Mouse (Mus musculus): ENCODE results near the gene Btbd19. TPM values are rescaled to one million over a fixed set of nuclear protein-coding genes. Genes with fewer than 3 reads are reported as not detected.
A peak's percentile ranks its signal among the peaks of the same experiment; 100 is the strongest.

Btbd19 gene
- polyA plus RNA-seq, 1 experiment, result 4.8 TPM

DNA sequence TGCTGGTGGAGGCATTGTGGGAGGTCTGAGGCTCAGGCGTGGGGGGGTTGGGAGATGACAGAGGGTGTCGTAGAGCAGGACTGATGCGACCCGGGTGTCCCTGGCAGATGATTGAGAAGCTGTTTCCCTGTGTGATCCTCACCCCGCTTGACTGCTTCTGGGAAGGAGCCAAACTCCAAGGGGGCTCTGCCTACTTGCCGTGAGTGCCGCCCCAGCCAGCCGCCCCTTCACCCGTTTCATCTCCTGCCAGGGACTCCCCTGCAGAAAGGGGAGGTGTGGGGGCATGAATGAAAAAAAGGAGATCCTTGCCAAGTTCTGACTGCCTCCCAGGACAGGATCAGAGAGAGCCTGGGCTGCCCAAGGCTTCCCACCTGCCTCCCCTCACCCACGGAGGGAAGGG is 20.4 kb downstream of the Btbd19 start:
- no peak overlapping the region for H3K27ac ChIP-seq (ENCODE audit: insufficient read depth, low read depth, low read length)
- no peak overlapping the region for H3K4me3 ChIP-seq (ENCODE audit: insufficient read depth, low read length)
- H3K4me1 ChIP-seq (ENCODE audit: control insufficient read depth, insufficient read depth, low read length), result peaks cover 4% of the 10 kb centered on the region; the same call in 1 of the 2 replicates
- TF ChIP-seq CTCF (IDR thresholded peaks at IDR 0.05; ENCODE audit: low read depth, low read length), result no peak
- no peak for TF ChIP-seq POLR2A (IDR thresholded peaks at IDR 0.05; ENCODE audit: borderline replicate concordance, low read depth, low read length)

DNA sequence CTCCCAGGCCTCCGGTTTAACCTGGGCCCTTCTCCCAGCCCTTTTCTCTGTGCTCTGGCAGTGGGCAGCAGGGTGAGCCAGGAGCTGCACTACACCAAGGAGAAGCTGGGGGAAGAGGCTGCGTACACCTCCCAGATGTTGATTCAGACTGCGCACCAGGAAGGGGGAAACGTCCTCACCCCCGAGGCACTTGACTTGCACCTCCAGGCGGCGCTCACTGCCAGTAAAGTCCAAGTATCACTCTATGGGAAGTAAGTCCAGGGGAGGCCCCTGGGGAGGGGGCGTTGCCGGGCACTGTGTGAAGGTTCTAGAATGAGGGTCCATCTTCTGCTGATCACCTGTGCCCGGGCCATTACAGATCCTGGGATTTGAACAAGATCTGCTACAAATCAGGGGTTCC is 20.9 kb downstream of the Btbd19 start:
- no peak for TF ChIP-seq POLR2A (IDR thresholded peaks at IDR 0.05; ENCODE audit: borderline replicate concordance, low read depth, low read length)
- no peak for TF ChIP-seq CTCF (IDR thresholded peaks at IDR 0.05; ENCODE audit: low read depth, low read length)
- Histone ChIP-seq H3K27ac (ENCODE audit: insufficient read depth, low read depth, low read length) (no peak overlapping the region), H3K4me1 (ENCODE audit: control insufficient read depth, insufficient read depth, low read length) (peaks cover 4% of the 10 kb centered on the region; the same call in 1 of the 2 replicates), H3K4me3 (ENCODE audit: insufficient read depth, low read length) (no peak overlapping the region)

DNA sequence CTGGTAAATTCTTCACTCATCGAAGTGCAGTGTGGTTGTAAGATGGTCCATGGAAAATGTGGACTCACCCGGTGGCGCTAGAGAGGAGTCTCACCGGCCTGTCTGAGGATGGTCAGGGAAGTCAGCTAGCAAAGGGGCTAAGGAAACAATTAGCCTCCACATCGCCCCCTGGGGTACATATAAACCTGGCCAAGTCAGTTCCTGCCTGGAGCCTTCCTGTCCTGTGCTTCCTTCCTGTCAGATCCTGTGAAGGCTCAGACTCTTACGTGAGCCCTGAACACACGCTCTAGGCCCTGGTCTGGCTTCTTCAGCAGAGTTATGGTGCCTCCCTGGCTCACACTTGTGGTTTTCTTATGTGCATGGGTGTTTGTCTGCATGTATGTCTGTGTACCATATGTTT is 24.3 kb downstream of the Btbd19 start:
- Histone ChIP-seq H3K4me3 (ENCODE audit: insufficient read depth, low read length) (no peak overlapping the region), H3K27ac (ENCODE audit: insufficient read depth, low read depth, low read length) (no peak overlapping the region), H3K4me1 (ENCODE audit: control insufficient read depth, insufficient read depth, low read length) (peaks cover 6% of the 10 kb centered on the region)
- TF ChIP-seq POLR2A (IDR thresholded peaks at IDR 0.05; ENCODE audit: borderline replicate concordance, low read depth, low read length), result no peak
- TF ChIP-seq CTCF (IDR thresholded peaks at IDR 0.05; ENCODE audit: low read depth, low read length), result no peak

DNA sequence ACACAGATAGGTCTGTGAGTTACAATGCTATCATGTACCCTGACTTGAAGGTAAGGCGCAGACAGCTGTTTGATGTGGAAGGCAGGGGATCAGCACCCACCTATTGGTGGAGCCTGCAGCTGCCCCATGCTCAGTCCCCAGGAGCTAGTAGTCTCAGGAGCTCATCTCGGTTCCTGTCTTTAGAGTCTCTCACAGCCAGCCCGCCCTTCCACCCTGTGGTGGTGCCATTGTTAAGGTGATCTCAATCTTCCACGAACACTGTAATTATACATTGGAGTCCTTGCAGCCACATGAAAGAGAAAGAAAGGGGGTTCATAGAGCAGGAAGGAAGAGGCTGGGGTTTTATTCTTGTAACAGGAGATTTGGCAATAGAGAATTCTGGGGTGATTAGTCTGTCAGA is 25.5 kb downstream of the Btbd19 start:
- no peak overlapping the region for H3K27ac ChIP-seq (ENCODE audit: insufficient read depth, low read depth, low read length)
- no peak for TF ChIP-seq POLR2A (IDR thresholded peaks at IDR 0.05; ENCODE audit: borderline replicate concordance, low read depth, low read length)
- TF ChIP-seq CTCF (IDR thresholded peaks at IDR 0.05; ENCODE audit: low read depth, low read length), result no peak
- H3K4me1 ChIP-seq (ENCODE audit: control insufficient read depth, insufficient read depth, low read length), result peaks cover 14% of the 10 kb centered on the region
- no peak overlapping the region for H3K4me3 ChIP-seq (ENCODE audit: insufficient read depth, low read length)

DNA sequence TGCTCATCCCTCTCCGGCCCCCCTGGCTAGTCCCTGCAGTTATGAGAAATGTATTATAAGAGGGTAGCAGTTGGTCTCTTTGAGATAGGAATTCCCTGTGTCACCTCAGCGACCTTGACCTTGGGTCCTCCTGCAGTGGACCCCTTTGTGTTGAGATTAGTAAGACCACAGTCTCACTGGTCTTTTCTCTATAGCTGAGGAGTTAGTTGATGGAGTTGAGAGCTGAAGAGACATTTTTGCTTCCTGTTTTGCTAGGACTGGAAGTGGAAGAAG is 26.8 kb downstream of the Btbd19 start:
- Histone ChIP-seq H3K4me3 (ENCODE audit: insufficient read depth, low read length) (no peak overlapping the region), H3K27ac (ENCODE audit: insufficient read depth, low read depth, low read length) (no peak overlapping the region), H3K4me1 (ENCODE audit: control insufficient read depth, insufficient read depth, low read length) (peaks cover 14% of the 10 kb centered on the region)
- no peak for TF ChIP-seq CTCF (IDR thresholded peaks at IDR 0.05; ENCODE audit: low read depth, low read length)
- no peak for TF ChIP-seq POLR2A (IDR thresholded peaks at IDR 0.05; ENCODE audit: borderline replicate concordance, low read depth, low read length)

DNA sequence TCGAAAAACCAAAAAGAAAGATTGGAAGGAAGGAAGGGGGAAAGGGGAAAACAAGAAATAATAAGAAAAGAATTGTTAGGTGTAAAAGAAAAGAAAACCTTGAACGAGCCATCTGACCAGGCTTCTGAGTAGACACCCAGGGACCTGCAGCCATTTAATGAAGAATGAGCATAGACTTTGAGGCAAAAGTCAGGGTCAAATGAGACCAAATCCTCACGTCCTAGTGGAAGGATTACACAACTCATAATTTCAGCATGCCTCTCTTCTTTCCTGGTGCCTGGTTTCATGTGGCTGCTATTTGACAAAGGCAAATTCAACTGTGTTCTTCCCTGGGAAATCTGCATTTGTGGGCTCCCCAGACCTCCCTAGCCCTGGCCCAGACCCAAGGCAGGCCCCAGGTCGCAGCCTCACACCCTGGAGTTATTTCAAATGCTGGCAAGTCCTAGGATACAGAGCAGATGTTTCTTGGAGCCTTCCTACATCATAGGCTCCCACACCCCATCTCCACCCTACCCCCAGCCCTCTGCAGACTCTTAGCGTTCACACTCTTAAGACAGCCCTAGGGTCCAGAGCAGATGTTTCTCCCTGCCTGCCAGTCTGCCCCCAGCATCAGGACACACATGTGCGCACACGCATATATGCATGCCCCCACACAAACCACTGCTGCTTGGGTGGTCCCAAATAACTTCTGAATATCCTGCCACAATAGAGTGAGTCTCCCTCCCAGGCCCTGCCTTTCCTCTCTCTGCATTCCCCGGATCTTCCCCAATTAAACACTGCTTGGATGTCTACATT is 27.4 kb downstream of the Btbd19 start:
- TF ChIP-seq POLR2A (IDR thresholded peaks at IDR 0.05; ENCODE audit: borderline replicate concordance, low read depth, low read length), result no peak
- no peak for TF ChIP-seq CTCF (IDR thresholded peaks at IDR 0.05; ENCODE audit: low read depth, low read length)
- H3K4me1 ChIP-seq (ENCODE audit: control insufficient read depth, insufficient read depth, low read length), result peaks cover 14% of the 10 kb centered on the region
- H3K27ac ChIP-seq (ENCODE audit: insufficient read depth, low read depth, low read length), result no peak overlapping the region
- H3K4me3 ChIP-seq (ENCODE audit: insufficient read depth, low read length), result no peak overlapping the region

DNA sequence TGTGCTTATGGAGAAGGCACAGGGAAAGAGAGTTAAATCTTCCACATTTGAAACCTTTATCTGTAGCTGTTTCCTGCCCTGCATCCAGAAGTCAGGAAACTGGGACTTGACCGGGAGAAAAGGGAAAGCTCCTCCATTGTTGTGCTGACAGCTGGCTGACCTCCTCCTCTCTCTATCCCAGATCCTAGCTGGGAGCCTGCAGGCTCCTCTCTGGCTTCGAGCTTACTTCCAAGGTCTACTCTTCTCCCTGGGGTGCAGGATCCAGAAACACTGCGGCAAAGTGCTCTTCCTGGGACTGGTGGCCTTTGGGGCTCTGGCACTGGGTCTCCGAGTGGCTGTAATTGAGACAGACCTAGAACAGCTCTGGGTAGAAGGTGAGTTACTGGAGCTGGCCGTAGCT is 28.9 kb downstream of the Btbd19 start:
- no peak overlapping the region for H3K27ac ChIP-seq (ENCODE audit: insufficient read depth, low read depth, low read length)
- H3K4me3 ChIP-seq (ENCODE audit: insufficient read depth, low read length), result no peak overlapping the region
- peaks cover 14% of the 10 kb centered on the region for H3K4me1 ChIP-seq (ENCODE audit: control insufficient read depth, insufficient read depth, low read length)
- no peak for TF ChIP-seq POLR2A (IDR thresholded peaks at IDR 0.05; ENCODE audit: borderline replicate concordance, low read depth, low read length)
- TF ChIP-seq CTCF (IDR thresholded peaks at IDR 0.05; ENCODE audit: low read depth, low read length), result no peak

DNA sequence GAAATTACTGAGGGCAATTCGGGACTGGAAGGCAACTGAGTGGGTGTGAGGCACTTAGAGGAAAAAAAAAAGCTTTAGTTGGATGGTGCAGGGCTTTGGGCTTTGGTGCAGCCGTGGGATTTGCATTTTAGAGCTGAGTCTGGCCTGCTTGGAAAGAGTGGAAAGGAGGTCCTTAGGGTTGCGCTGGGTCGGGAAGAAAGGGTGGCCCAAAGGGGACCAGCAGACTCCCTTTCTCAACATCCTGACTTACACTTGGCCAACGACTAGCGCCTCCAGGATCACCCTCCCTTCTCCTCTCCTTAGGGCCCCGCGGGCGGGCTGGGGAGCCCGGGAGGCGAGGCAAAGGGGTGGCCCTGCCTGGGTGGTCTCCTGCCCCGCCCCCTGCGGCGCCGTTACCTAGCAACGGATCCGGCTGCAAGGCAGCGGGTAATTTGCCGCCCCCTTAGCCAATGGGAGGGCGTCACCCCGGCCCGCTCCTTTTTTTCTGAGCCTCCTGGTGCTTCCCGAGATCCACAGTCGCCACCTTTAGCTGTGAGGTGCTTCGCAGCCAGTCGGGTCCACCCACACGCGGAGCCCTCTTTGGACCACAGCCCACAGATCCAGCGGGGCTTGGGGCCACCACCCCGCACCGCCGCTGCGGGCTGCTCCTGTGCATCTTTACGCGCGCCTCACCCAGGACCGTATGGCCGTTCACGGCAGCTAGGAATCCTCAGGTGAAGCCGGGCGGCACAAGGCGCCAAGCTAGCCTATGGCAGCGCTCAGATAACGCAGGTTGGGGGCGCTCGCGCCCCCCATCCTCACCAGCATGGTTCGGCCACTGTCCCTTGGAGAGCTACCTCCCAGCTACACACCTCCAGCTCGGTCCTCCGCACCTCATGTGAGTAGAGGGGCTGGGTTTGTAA is 29.7 kb downstream of the Btbd19 start, which contains the start of gene Ptch2:
Ptch2 (plus strand) TSS at position 525 of the 902 bp plus-strand sequence.
- peak within 1 kb of the TSS; percentile 48 for H3K4me3 ChIP-seq (ENCODE audit: insufficient read depth, low read length)
- H3K4me1 ChIP-seq (ENCODE audit: control insufficient read depth, insufficient read depth, low read length), result peaks cover 10% of the 10 kb centered on the region
- H3K27ac ChIP-seq (ENCODE audit: insufficient read depth, low read depth, low read length), result no peak within 1 kb of the TSS
- no peak for TF ChIP-seq CTCF (IDR thresholded peaks at IDR 0.05; ENCODE audit: low read depth, low read length)
- no peak for TF ChIP-seq POLR2A (IDR thresholded peaks at IDR 0.05; ENCODE audit: borderline replicate concordance, low read depth, low read length)

DNA sequence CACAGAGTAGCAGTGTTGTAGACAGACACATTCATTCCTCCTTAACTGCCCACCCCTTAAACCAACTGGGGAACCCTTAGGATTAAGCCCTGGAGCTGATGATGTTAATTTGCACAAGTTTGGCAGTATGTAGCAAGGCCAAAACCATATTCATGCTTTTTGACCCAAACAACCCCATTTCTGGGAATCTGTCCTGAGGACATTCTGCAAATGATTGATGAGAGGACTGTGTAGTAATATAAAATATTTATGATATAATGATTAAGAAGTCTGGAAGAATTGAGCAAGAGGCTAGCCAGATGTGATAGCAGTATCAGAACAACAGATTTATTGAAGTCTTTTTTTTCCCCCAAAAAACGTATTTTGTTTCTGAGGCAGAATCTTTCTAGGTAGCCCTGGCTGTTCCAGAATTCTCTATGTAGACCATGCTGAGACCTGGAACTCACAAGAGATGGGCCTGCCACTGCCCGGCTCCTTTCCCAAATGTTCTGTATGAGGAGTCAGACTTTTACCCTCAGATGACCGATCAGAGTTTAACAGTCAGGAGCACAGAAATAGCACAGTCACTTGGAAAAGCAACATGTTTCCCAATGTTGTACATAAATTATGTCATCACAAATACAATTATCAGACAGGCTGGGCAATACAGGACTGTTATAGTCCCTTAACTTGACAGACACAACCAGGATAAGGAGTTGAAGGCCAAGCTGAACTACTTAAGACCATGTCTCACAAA is 30.7 kb downstream of the Btbd19 start:
- TF ChIP-seq CTCF (IDR thresholded peaks at IDR 0.05; ENCODE audit: low read depth, low read length), result no peak
- no peak for TF ChIP-seq POLR2A (IDR thresholded peaks at IDR 0.05; ENCODE audit: borderline replicate concordance, low read depth, low read length)
- Histone ChIP-seq H3K4me1 (ENCODE audit: control insufficient read depth, insufficient read depth, low read length) (peaks cover 10% of the 10 kb centered on the region), H3K4me3 (ENCODE audit: insufficient read depth, low read length) (no peak overlapping the region), H3K27ac (ENCODE audit: insufficient read depth, low read depth, low read length) (no peak overlapping the region)

Data from bone marrow macrophage, adult 2 months (primary cell).